In the genomic region with DNA sequence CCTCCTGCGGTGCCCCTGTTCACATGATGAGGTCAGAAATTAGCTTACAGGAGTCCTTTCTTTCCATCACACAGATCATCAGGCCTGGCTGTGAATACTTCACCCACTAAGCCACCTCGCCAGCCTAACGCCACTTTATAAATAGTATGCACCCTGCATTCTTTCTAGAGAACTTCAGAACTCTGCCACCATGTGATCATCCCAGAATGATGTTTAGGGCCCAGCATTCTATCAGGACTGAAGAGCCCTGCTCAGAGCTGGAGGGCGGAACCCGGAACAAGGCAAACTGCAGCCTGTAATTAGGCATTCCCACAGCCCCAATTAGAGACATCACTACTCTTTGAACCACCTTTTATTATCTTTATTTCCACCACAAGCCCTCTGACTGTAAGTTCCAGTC, we compare ENCODE assay signal across 19 mouse cellular contexts.
DNase-seq lines count a peak whose midpoint lies in the region; ATAC-seq lines count a peak whose summit lies in the region.
"Had no signal": no experiment of that assay in that cellular context is flagged by ENCODE, and none has a peak within 500 bp of the region (broad histone marks: within the 10 kb centered on the region; RNA-seq: fewer than 3 reads in every experiment).

No protein-coding gene starts in this region.

- no peaks in the 10 kb centered on the region for H3K36me3 ChIP-seq in heart, embryonic 12.5 days
- H3K36me3 ChIP-seq in heart, embryonic 16.5 days (ENCODE audit: control insufficient read depth, insufficient read depth): no peaks in the 10 kb centered on the region
- no peaks in the 10 kb centered on the region for H3K36me3 ChIP-seq in limb, embryonic 10.5 days
- H3K36me3 ChIP-seq: embryonic facial prominence, embryonic 13.5 days; hindbrain, embryonic 13.5 days had no signal

- no peaks in the 10 kb centered on the region for H3K9me3 ChIP-seq in heart, embryonic 12.5 days (replicated peaks)
- H3K9me3 ChIP-seq in heart, embryonic 16.5 days (replicated peaks; ENCODE audit: control insufficient read depth, low read length): no peaks in the 10 kb centered on the region
- H3K9me3 ChIP-seq in limb, embryonic 10.5 days (replicated peaks): no peaks in the 10 kb centered on the region
- H3K9me3 ChIP-seq: embryonic facial prominence, embryonic 13.5 days; forebrain, embryonic 13.5 days; hindbrain, embryonic 13.5 days had no signal

- no peak overlapping the region for H3K4me3 ChIP-seq in heart, embryonic 12.5 days
- H3K4me3 ChIP-seq in heart, embryonic 16.5 days (ENCODE audit: low read length): no peak overlapping the region
- H3K4me3 ChIP-seq in limb, embryonic 10.5 days: no peak overlapping the region
- H3K4me3 ChIP-seq: embryonic facial prominence, embryonic 13.5 days; forebrain, embryonic 13.5 days; hindbrain, embryonic 13.5 days had no signal

- peak overlapping the region; percentile 45; the same call in 1 of the 2 replicates for H3K27ac ChIP-seq in heart, embryonic 12.5 days (ENCODE audit: poor library complexity, severe bottlenecking)
- H3K27ac ChIP-seq in heart, embryonic 16.5 days (ENCODE audit: low read length): peak overlapping the region; percentile 89
- 0 out of 2 replicates have a peak overlapping the region, but pooled peaks have one; percentile 2 for H3K27ac ChIP-seq in limb, embryonic 10.5 days
- H3K27ac ChIP-seq: embryonic facial prominence, embryonic 13.5 days; forebrain, embryonic 13.5 days; hindbrain, embryonic 13.5 days; hindbrain, postnatal 0 days had no signal

- ATAC-seq in heart, embryonic 12.5 days (ENCODE audit: insufficient number of reproducible peaks, low FRiP score): peak; percentile 44; the same call in 1 of the 2 replicates
- ATAC-seq in heart, embryonic 16.5 days (replicated peaks; ENCODE audit: extremely low read depth, insufficient read depth, low FRiP score): peak; percentile 83
- ATAC-seq: forebrain, embryonic 13.5 days; forebrain, postnatal 0 days; hindbrain, postnatal 0 days had no signal

- WGBS in heart, embryonic 12.5 days: 45% methylated on average over 5 of the region's 5 CpGs
- WGBS in heart, embryonic 16.5 days: 57% methylated on average over 5 of the region's 5 CpGs
- 63% methylated on average over 5 of the region's 5 CpGs for WGBS in limb, embryonic 10.5 days

- H3K27me3 ChIP-seq in heart, embryonic 12.5 days (replicated peaks): no peaks in the 10 kb centered on the region
- no peaks in the 10 kb centered on the region for H3K27me3 ChIP-seq in heart, embryonic 16.5 days (ENCODE audit: control insufficient read depth, insufficient read depth, low read length)
- H3K27me3 ChIP-seq in limb, embryonic 10.5 days (ENCODE audit: low read depth, poor library complexity, severe bottlenecking): no peaks in the 10 kb centered on the region
- H3K27me3 ChIP-seq: embryonic facial prominence, embryonic 13.5 days; hindbrain, embryonic 13.5 days had no signal

- no peaks in the 10 kb centered on the region; the same call in 1 of the 2 replicates for H3K4me1 ChIP-seq in heart, embryonic 12.5 days (replicated peaks)
- peaks cover 5% of the 10 kb centered on the region for H3K4me1 ChIP-seq in heart, embryonic 16.5 days (ENCODE audit: control insufficient read depth, insufficient read depth, low read length)
- 0 out of 2 replicates have a peak, but pooled peaks cover 5% of the 10 kb centered on the region for H3K4me1 ChIP-seq in limb, embryonic 10.5 days

- intact Hi-C loops in heart, postnatal 25 days (cut with DNase I): no loop called here

- H3K9ac ChIP-seq in heart, embryonic 12.5 days: 0 out of 2 replicates have a peak overlapping the region, but pooled peaks have one; percentile 18
- H3K9ac ChIP-seq in heart, embryonic 16.5 days (ENCODE audit: low read length): no peak overlapping the region
- H3K9ac ChIP-seq: embryonic facial prominence, embryonic 13.5 days; forebrain, embryonic 13.5 days; forebrain, postnatal 0 days; hindbrain, embryonic 13.5 days had no signal

- no peak for DNase-seq in heart, adult 9 months (ENCODE audit: low spot score in 2 of 2)
- DNase-seq in heart, postnatal 25 days (ENCODE audit: low spot score): no peak
- peak; percentile 65 for DNase-seq in brain, adult 2 months (ENCODE audit: low read depth, low spot score)
- DNase-seq in limb, embryonic 10.5 days (ENCODE audit: low spot score): no peak
- DNase-seq: adrenal gland, adult 2 months; adrenal gland, postnatal 36 days; cerebellum, adult 11-12 months; cerebellum, adult 9-10 months; cerebellum, postnatal 25 days; forebrain, postnatal 0 days; gastrocnemius, postnatal 14 days; kidney, adult 11 months; kidney, adult 9 months had no signal

- H3K4me2 ChIP-seq in heart, embryonic 12.5 days: no peak overlapping the region
- H3K4me2 ChIP-seq in heart, embryonic 16.5 days (ENCODE audit: low read depth, low read length): no peak overlapping the region
- H3K4me2 ChIP-seq: embryonic facial prominence, embryonic 13.5 days; forebrain, embryonic 13.5 days; hindbrain, embryonic 13.5 days had no signal

Comparison
In these comparisons a context has a peak if more than half of its experiments do, and no peak if none do; other contexts are left out.
1. H3K27ac ChIP-seq: peak in every context shown above with its lines; median percentile 89 in heart, embryonic 16.5 days; 45 in heart, embryonic 12.5 days; 2 in limb, embryonic 10.5 days.